Mouse (Mus musculus) left cerebral cortex, postnatal 4 days (tissue): ENCODE measurements at regions not wholly inside any gene's neighbourhood (a gene's known extent, or its start where the extent isn't known, plus 50 kb on each side); places are given as distances from the start of the nearest gene placed in this dataset.

Source experiments
- DNase-seq: peaks from one replicate; pipeline ENCODE4 v3.0.0-alpha.2; 2022
- intact Hi-C: fragments of 180-260 bp; cut with DNase I; formaldehyde crosslinking; loops from one replicate; pipeline ENCODE4 v1.15.1; 2025

DNA sequence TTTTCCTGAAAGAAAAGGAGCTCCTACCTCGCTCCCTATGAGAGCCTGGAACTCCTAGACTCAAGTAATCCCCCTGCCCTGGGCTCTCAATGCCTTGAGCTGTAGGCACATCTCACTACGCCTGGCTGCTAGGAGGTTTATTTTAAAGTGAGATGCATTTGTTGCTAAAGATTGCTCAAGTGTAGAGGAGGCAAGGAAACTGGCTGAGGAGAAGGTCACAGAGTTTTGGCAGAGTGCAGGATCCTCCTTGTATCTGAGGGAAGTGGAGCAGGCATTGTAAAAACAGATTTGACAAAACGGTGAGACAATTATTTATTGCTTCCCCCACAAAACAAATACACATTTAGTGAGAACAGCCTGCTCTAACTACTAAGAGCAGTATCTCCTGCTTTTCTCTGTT is 228.7 kb downstream of the Gm5426 start:
- intact Hi-C loops, result no loop called here
- no peak for DNase-seq

DNA sequence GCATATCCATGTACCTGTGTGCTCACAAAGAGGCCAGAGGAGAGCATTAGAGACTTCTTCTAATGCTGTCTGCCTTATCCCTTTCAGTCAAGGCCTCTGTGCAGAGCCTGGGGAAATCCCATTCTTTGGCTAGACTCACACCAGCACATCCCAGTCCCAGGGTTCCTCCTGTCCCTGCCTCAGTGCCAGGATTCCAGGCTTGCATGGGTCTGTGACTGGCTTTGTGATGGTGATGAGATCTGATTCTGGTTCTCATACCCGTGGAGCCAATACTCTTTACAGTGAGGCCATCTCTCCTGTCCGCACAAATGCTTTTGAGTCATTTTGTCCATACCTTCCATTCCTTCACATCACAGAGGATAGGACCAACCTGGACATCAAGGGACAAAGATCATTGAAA is 230.5 kb downstream of the Gm5426 start:
- DNase-seq, result peak; percentile 21
- intact Hi-C loops, result no loop called here

DNA sequence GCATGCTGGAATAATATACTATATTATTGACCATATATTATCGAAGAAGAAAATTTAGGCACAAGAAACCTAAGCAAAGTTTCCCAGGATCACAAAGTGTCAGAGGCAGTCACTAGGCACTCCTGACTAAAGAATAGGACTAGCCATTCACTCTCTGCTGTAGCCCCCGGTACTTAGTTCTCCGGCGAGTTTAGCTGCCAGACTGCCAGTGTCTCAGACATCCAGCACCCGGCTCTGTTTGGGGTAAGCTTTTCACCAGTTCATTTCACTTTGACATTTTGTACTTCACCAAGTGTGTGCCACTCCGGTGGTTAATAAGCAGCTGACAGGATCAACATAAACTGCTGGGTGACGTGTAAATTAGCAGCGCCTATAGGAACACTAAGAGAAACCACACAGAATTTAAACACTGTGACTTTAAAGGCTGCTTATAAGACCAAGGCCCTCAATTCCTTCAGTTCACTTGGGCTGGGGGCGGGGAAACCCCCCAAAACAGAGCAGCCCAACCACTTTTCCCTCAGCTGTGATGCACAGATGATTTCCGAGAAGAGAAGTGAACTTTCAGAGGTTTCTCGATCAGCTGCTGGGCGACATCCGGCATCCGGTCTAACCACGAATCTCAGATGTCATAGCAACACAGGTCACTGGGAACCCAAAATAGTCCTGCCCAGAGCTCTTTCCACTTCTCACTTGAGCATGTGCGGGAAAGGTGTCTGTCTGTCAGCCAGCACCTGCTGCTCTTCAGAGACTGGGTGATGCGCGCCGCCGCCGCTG is 234.3 kb downstream of the Gm5426 start:
- intact Hi-C loops, result no loop called here
- peak; percentile 11 for DNase-seq

DNA sequence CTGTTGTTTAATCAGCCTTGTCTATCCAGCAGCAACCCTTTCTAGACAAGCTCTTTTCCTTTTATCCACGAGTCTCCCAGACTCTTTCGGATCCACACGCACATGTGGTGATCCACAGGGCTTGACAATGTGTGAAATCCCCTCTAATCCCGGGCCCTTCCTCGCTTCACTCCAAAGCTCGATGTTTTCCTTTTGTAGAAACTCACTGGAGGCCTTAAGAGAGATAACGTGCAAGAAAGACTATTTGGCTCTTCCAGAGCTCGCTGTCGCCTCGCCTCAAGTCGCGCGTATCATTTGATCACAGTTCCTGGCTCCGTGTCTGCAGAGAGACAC is 234.9 kb downstream of the Gm5426 start:
- intact Hi-C loops, result no loop called here
- DNase-seq, result peak; percentile 3

DNA sequence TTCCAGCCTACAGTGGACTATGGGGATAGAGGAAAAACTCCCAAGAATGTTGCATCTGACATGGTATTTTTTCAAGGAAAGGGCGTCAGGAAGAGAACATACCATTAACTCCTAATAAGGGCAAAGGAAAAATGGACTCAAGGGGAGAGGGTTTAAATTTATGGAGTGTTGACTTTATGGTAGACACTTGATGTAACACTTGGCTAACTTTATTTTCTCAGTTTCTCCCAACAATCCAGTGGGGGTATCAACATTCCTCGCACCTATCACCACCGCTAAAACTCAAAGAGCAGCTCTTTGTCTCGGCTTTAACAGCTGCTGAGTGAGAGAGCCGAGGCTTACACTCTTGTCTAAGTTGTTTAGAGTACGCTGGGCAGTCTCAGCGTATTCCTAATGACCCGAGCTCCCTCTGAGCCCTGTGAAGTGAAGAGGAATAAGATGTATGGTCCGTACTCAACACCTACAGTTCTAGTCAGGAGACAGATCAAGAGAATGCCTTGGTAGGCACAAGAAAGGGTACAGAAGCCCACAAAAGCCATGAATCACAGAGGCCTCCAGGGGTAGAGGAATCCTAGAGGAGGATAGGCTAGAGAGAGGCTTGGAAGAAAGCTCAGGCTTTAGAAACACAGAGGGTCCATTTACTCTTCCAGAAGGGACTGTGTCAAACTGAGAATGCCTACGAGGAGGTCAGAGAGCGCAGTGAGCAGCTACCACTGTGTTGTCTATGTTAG is 236.4 kb downstream of the Gm5426 start:
- DNase-seq, result no peak
- intact Hi-C loops, result no loop called here

DNA sequence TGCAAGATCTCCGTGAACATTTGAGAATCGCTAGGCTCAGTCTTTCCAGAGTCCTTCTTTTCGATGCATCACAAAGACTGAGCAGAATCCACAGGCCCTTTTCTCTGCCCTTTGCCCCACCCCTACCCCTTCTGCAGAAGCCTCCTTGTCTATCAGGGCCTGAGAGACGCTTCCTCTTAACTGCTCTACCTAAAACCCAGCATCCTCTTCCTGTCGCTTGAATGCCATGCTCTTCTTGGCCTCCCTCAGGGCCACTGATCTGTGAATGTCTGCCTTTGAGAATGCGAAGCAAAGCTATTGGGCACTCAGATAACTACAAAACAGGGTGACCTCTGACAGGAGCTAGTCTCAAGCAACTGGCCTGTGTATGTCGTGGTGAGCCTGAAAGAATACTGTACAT is 237.1 kb downstream of the Gm5426 start:
- intact Hi-C loops, result no loop called here
- no peak for DNase-seq

DNA sequence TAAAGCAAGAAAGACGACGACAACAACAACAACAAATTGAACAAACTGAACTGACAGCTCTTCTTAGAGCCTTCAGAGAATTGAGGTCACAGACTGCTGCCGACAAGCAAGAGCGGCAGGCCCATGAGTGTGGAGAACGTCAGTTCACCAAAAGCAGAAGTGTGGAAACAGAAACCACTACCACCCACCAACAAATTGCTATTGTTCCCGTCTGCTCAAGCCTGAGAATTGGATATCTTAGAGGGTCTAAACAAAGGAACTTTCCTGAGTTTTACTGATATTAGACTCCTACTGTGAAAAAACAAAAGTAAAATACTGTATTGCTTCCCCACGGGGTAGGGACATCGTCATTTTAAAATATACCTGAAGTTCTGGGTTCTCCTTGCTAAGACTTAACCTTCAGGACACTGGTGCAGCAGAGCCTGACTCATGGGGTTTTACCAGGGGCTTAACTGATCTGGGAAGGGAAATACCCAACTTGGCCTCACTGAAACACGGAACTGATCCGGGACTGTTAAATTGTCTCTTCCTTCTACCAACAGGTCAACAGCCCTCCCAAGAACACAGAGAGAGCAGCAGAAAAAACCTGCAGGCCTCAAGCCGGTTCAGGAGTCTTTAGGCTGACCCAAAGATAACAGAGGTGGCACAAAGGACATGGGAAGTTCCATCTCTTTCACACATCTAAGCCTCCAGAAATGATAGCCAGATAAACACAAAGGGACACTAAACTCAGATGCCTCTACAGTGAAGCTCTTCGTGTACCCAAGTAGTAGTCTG is 238.1 kb downstream of the Gm5426 start:
- DNase-seq, result no peak
- intact Hi-C loops, result no loop called here

DNA sequence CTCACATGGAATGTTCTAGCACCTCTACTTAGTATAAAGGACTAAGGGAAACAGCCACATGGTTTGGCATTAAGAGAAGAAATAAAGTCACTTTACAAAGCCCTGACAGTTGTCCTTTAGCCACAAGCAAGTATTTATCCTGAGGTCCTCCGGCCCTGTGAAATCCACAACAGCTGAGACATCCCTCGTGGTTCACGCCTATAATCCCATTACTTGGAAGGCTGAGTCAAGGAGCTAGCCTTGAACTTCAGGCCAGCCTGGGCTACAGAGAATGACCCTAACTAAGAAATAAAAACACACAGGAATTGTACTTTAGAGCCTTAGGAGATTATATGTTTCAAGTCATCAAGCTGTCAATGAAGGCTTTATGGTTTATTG is 238.7 kb downstream of the Gm5426 start:
- DNase-seq, result no peak
- intact Hi-C loops, result no loop called here

DNA sequence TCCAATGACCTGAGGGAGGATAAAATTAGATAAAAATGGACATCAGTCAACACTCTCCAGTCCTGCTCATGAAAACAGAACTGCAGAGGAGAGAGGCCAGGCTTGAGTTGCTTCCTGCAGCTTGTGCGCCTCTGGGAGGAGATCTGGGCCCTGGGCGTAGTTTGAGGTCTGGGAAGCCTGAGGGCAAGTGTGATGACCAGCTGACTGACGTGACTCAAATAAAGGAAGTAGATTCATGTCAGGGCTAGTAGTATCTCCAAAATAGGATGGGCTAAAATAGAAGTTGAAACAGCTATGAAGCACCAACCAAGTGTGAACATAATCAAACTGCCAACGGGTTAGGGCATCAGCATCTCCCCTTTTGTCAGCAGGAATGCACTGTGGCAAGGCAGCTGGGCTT is 239.3 kb upstream of the Btg1 start:
- intact Hi-C loops, result no loop called here
- DNase-seq, result no peak

DNA sequence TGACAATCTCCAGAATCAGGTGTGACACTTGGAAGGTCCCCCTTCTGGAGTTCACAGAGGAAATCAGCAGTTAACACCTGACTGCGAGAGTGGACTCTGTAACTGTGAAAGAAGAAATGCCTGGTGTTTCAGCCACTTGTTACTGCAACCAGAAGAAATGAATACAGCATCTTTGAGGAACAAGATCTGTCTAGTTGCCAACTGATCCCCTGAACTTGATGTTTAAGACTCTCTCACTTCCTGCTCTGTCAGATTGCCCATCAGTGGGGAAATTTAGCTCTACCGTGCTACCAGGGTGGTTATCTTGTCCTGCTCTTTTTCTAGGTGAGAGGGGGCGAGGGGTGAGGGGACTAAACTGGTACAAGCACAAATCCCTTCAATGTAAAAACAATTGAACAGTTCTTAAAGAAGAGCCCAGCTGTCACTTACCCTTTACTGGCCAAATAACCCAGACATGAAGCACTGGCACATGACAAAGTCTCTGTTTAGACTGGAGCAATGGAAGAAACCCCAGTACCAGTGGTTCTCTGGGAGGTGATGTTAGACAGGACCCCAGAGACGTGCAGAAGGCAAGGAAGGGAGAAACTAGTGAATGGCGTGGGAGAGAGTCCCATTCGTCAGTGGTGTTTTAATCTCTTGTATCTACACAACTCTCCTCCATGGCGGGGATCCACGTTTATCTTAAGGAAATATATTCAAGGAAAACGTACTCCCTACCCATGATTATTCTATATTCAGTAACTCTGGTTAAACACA is 237.6 kb upstream of the Btg1 start:
- intact Hi-C loops, result no loop called here
- no peak for DNase-seq

DNA sequence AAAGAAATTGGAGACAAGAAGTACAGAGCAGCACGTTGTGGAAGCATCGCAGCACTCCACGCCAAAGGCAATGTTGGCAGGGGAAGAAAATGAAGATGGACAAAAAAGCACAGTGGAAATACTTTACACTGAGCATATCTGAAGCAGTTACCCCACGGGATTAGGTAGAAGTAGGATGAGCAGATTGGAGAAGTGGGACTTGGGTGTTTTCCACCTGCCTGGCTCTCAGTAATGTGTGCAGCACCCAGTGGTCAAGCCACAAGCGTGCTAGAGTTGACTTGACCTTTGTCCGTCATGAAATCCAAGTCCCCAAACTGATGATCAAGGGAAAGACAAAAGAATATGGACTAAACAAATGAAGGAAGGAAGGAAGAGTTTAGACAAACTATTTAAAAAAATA is 235.1 kb upstream of the Btg1 start:
- intact Hi-C loops, result no loop called here
- DNase-seq, result no peak

DNA sequence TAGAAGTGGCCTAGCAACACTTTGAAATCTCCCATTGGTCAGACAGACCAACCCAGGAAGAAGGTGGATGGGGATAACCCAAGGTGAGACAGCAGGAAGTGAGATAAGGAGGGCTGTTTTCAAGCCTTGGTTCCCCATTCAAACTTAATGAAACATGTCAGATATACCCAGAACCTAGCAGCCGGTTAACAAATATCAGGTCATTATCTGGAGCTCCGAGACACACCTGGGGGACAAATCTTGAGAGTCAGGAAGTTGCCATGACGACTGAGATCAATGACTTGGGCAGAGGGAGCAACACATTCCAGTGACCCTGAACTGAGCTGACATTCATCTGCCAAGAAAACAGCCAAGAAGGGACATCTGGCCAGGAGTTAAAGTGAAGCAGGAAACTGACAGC is 225.1 kb upstream of the Btg1 start:
- intact Hi-C loops, result no loop called here
- no peak for DNase-seq

DNA sequence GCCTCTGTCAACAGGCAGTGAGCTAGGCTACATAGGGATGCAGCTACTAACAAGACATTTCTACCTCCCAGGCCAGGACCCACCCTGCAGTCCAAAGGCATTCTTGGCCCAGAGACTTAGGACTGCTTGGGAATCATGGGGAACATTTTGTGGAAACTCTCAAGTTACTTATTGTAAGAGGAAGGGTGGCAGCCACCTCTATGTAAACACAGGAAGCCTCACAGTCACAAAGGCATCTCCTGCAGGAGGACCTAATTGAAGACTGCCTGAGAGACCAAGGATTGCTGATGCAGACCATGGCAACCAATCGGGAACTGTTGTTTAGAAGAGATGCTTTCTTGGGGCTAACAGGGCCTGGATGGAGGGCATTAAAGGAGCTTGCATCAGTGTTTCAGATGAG is 224.0 kb upstream of the Btg1 start:
- intact Hi-C loops, result no loop called here
- no peak for DNase-seq

DNA sequence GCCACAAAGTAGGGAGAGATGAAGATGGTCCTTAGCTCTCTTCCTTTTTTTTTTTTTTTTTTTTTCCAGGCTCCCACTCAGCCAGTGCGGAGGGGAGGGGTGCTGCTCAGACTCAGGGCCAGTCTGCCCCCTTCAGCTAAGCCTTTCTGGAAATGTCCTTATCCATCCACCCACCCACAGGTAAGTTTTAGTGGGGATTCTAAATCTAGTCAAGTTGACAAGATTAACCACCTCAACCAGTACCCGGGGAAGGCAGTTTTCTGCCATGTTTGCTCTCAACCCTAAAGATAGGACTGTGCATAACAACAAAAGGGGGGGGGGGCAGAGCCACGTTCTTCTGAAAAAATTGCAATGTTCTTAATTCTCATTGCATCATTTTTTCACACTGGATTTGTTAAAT is 222.6 kb upstream of the Btg1 start:
- intact Hi-C loops, result no loop called here

DNA sequence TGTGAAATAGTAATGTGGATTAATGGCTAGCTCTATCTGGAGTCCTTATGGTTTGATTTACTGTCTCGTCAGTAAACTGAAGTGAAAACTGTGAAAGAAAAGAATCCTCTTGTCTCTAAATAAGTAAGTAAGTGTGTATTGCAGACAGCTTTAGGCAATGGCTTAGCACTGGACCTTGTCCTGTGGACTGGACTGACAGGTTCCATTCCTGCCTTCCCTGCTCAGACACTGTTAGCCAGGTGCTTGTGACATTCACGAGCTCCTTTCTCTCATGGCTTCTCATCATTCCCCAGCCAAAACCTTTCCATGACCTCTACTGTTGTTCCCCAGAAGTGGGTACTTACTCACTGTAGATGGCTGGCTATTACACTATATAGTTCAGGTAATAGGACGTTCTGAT is 221.8 kb upstream of the Btg1 start:
- DNase-seq, result no peak
- intact Hi-C loops, result no loop called here

More for the DNA sequence above, 222.6 kb upstream of the Btg1 start:
- no peak for DNase-seq

DNA sequence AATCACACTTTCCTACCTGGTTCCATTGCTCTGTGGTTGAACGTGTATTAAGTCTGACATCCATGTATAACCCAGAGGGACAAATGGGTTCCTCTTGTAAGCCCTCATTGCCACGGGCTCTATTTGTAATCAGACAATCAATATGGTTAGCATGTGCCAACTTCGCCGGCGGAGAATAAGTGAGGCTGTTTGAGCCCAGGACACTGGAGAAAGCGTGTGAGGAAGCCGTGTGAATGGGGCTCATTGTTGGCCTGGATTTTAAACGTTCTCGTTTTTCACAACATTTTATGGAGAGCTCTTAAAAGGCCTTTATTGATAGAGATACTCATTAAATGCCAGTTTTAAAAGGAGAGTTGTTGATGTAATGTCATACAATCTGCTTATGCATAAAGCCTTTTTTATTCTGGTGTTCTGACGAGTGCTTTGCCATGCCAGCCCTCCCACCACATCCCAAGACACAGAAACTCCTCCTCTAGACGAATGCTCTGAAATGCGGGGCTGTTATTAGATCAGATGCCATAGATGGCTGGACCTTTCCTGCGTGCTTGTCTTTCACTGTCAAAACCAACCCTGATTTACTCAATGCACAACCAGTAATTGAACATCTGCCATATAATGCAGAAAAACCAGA is 218.8 kb upstream of the Btg1 start:
- DNase-seq, result peak; percentile 11
- intact Hi-C loops, result no loop called here

DNA sequence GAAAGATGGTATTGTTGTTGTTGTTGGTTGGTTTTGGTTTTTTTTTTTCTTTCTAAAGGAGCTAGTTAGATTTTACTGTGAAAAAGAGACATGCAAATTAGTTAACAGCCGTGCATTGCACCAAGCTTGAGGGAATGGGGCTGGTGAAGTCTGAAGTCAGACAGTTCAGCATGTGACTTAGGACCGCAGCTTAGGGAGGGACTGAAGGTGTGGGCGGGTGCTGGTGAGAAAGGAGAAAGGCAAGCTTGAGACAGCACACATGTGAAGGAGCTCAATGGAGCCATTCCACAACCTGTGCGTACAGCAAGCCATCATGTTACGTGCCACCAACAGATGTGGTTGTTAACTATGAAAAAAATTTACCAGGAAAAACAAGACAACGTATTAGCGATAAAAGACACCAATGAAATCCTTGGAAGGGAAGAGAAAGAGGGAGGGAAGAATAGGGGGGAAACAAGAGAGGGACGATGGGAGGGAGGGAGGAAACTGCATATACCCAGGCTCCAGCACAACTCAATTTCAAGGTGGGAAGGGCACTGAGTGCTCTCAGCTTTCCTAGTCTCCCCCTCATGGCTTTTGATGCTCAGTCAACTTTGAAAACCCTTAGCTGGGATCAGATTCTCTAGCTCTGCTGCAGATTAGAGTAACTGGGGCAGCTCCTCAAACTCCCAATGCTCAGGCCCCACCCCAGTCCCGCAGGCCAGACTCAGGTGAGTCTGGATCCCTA is 218.1 kb upstream of the Btg1 start:
- DNase-seq, result no peak
- intact Hi-C loops, result no loop called here

DNA sequence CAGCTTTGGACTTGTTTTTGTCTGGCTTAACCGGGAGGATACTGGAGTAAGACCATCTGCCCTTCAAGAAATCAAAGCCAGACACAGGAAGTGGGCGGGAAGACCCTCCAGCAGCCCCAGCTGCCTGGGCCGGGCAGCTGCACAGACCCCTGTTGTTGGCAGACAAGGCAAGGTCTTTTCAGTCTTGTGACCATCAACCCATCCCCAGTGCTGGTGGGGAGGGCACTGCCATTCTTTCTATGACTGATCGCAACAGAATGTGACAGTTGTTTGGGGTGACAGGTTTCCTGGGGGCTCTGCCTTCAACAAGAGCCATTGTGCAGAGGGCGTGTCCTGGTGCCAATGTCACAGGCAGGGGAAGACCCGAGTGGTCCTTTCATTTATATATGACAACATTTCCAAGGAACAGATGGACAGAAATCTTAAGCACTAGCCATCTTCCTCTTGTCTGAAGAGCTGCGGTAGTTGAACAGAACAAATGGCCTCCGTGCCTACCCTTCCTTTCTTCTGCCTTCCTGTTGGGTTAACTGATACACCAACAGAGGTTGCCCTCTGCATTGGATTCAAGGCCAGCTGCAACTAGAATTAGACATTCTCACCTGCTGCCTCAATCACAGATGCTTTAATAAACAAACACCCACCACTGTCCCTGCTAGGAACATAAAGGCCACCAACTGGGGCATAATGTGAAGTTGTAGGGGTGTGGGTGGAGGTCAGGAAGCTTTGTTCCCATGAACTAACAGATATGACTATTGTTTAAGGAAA is 217.0 kb upstream of the Btg1 start:
- peak; percentile 82 for DNase-seq
- intact Hi-C loops, result no loop called here

DNA sequence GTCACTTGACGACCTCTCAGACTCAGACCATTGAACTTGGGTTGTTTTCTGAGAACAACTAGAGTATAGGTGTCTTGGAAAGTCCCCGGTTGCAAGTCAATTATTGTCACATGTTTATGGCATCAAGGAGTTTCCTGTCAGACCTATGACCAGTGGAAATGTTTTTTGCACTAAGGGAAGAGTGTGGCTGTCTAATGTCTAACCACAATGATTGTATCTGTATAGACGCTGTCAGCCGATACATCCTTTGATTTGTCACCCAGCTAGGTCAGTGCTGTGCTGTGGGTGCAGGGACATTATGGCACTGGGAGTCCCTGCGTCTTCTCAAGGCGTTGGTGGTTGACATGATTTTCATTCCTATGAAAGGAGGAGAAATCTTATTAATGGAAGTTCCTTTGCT is 216.0 kb upstream of the Btg1 start:
- intact Hi-C loops, result no loop called here
- no peak for DNase-seq
